30 mouse cellular contexts compared by ENCODE assay signal in the genomic region with DNA sequence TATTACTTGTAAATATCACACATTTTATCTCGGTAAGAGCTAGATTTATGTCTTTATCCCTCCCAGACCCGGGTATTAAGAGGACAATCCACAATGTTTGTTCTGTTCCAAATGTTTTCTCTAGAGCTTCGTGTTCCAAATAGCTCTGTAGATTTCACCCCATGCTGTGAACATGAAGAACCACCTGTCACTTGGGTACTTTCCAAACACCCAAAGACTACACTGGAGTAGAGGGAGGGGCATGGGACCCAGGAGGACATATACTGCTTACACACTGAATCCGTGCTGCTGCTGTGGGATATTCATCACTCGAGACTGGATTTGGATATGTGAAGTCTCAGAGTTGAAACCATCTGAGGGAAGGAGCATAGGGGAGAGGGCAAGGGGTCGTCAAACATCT. TPM values are rescaled to one million over a fixed set of nuclear protein-coding genes. Genes with fewer than 3 reads are reported as not detected.
DNase-seq lines count a peak whose midpoint lies in the region; ATAC-seq lines count a peak whose summit lies in the region.
"Had no signal": no experiment of that assay in that cellular context is flagged by ENCODE, and none has a peak within 500 bp of the region (broad histone marks: within the 10 kb centered on the region; RNA-seq: fewer than 3 reads in every experiment).

No protein-coding gene starts in this region.

- no peaks in the 10 kb centered on the region for H3K4me1 ChIP-seq in kidney, embryonic 14.5 days (ENCODE audit: control insufficient read depth, insufficient read depth, low read length)

- H3K4me2 ChIP-seq in kidney, embryonic 14.5 days (replicated peaks; ENCODE audit: low read depth, low read length): no peak overlapping the region
- H3K4me2 ChIP-seq: forebrain, embryonic 12.5 days; heart, embryonic 15.5 days; limb, embryonic 15.5 days; liver, embryonic 13.5 days; midbrain, embryonic 13.5 days; neural tube, embryonic 13.5 days had no signal

- no peak overlapping the region for H3K4me3 ChIP-seq in kidney, embryonic 14.5 days (ENCODE audit: low read length)
- H3K4me3 ChIP-seq: erythroblast, embryonic 14.5 days; forebrain, embryonic 12.5 days; heart, embryonic 10.5 days; heart, embryonic 15.5 days; limb, embryonic 10.5 days; limb, embryonic 15.5 days; liver, embryonic 13.5 days; megakaryocyte, embryonic 14.5 days; midbrain, embryonic 13.5 days; neural tube, embryonic 13.5 days had no signal

- peaks cover 7% of the 10 kb centered on the region; the same call in 1 of the 2 replicates for H3K36me3 ChIP-seq in kidney, embryonic 14.5 days (ENCODE audit: control insufficient read depth, insufficient read depth, low read length)
- H3K36me3 ChIP-seq: heart, embryonic 15.5 days; limb, embryonic 15.5 days had no signal

- peak; percentile 45 for DNase-seq in cerebellum, adult 11 months
- no peak for DNase-seq in cerebellum, postnatal 4 days (ENCODE audit: low spot score in 2 of 2)
- peak; percentile 47 for DNase-seq in layer of hippocampus, adult 9-11 months
- no peak for DNase-seq in layer of hippocampus, adult 11-12 months (ENCODE audit: low spot score)
- DNase-seq in cerebellum, postnatal 25 days: peak; percentile 69 to 76
- no peak for DNase-seq in embryo, embryonic 11 days
- no peak for DNase-seq in kidney, postnatal 25 days
- DNase-seq: adrenal gland, adult 8-10 months; forebrain, postnatal 0 days; gastrocnemius, postnatal 10 days; heart, adult 11 months; kidney, adult 2 months; liver, embryonic 13.5 days; lung, adult 18-20 months; lung, postnatal 4 days; right cerebral cortex, postnatal 14 days had no signal

- ATAC-seq in kidney, embryonic 14.5 days (ENCODE audit: low FRiP score, low TSS enrichment): no peak
- ATAC-seq: activated CD4-positive, CD25-positive, alpha-beta regulatory T cell, adult 4 months; forebrain, postnatal 0 days; lung, postnatal 0 days; midbrain, embryonic 13.5 days had no signal

- H3K27ac ChIP-seq in kidney, embryonic 14.5 days (ENCODE audit: low read depth, low read length): no peak overlapping the region
- H3K27ac ChIP-seq: forebrain, embryonic 12.5 days; heart, embryonic 10.5 days; heart, embryonic 15.5 days; kidney, postnatal 0 days; limb, embryonic 10.5 days; limb, embryonic 15.5 days; liver, embryonic 13.5 days; midbrain, embryonic 13.5 days; neural tube, embryonic 13.5 days had no signal

- H3K9me3 ChIP-seq in kidney, embryonic 14.5 days (ENCODE audit: control insufficient read depth, low read length): no peaks in the 10 kb centered on the region
- H3K9me3 ChIP-seq: forebrain, embryonic 12.5 days; heart, embryonic 10.5 days; heart, embryonic 15.5 days; limb, embryonic 10.5 days; limb, embryonic 15.5 days; liver, embryonic 13.5 days; megakaryocyte, embryonic 14.5 days; midbrain, embryonic 13.5 days; neural tube, embryonic 13.5 days had no signal

- H3K9ac ChIP-seq in kidney, embryonic 14.5 days (ENCODE audit: low read depth, low read length): no peak overlapping the region
- H3K9ac ChIP-seq: forebrain, embryonic 12.5 days; forebrain, postnatal 0 days; heart, embryonic 15.5 days; limb, embryonic 15.5 days; liver, embryonic 13.5 days; midbrain, embryonic 13.5 days; neural tube, embryonic 13.5 days had no signal

- 54% methylated on average over 6 of the region's 6 CpGs for WGBS in kidney, embryonic 14.5 days

- peaks cover 3% of the 10 kb centered on the region for H3K27me3 ChIP-seq in kidney, embryonic 14.5 days (ENCODE audit: control insufficient read depth, insufficient read depth, low read length)
- H3K27me3 ChIP-seq: CH12.LX had no signal

RNA-seq across cellular contexts. Expression of a gene that starts 1.8 kb away (rescaled TPM):
- polyA plus RNA-seq in kidney, embryonic 14.5 days (2014; fragmentation: Nextera tagmentation; extraction: Ambion mirVana): 0.14 and 0.34 TPM in 2 replicates
- polyA plus RNA-seq: erythroblast, embryonic 14.5 days had no signal

Comparison
In these comparisons a context has a peak if more than half of its experiments do, and no peak if none do; other contexts are left out.
1. DNase-seq: peak in cerebellum, adult 11 months (single experiment), layer of hippocampus, adult 9-11 months (single experiment) and cerebellum, postnatal 25 days (2 of 2); none in cerebellum, postnatal 4 days (0 of 2), layer of hippocampus, adult 11-12 months (single experiment), embryo, embryonic 11 days (single experiment) and kidney, postnatal 25 days (0 of 2).